Mouse (Mus musculus) cerebellum, adult 2 months (tissue): Measurements from ENCODE around the gene Mvp.

ENCODE experiments used
- CTCF ChIP-seq: fragments of 200-500 bp; IDR thresholded peaks from 2 replicates; pipeline ENCODE4 v1.5.1; 2011; ENCODE audit warnings: low read depth, mild to moderate bottlenecking, control low read depth, low read length, moderate library complexity, borderline replicate concordance; ENCODE audit not compliant: insufficient read depth
- POLR2A ChIP-seq: fragments of 200-500 bp; IDR thresholded peaks from 2 replicates; pipeline ENCODE4 v1.6.1; 2011; ENCODE audit warnings: low read length, control low read depth, borderline replicate concordance; ENCODE audit not compliant: insufficient read depth

- TF ChIP-seq CTCF (no peak), POLR2A (no peak)
Observed at GRCm38 (mm10) chr7:126948626-126949025, 65.8 kb downstream of the Mvp start.
